Mouse (Mus musculus) brain, embryonic 18.5 days (tissue): Measurements from ENCODE around the gene Ihh.
A peak's percentile ranks its signal among the peaks of the same experiment; 100 is the strongest.

ENCODE experiments used
- DNase-seq: peaks from one replicate; pipeline ENCODE4 v3.0.0-alpha.2; 2012; ENCODE audit warnings: low read depth, low spot score

Ihh gene

DNA sequence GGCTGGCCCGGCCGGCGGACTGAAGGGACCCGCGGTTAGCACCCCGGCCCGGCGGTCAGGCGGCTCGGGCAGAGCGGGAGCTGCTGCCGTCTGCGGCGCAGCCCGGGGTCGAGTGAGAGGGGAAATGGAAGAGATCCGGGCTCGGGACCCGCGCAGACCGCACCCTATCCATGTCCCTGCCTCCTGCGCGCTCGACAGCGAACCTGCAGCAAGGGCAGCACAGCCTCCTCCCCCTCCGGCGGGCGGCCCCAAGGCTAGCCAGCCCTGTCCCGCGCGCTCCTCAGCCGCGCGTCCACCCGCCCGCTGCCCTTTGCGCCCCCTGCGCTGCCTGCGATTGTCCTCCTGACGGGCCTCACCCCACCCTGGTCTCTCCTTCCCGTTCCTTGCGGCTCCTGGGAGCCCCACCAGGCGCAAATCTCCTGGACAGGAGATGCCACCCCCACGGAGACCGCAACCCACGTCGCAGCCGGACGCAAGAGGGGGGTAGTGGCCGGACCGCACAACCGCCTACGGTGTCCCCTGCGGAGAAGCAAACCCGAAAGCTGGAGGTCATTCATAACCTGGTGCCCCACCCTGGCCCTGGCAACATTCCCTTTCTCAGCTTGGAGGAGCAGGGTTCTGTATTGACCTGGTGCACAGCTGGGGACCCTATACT, at the start of gene Ihh:
Ihh (minus strand) TSS at position 117 of the 655 bp plus-strand sequence.
- DNase-seq = no peak

GRCm38 (mm10) chr1:75001183-75001582, 49.7 kb upstream of the Ihh start:
- no peak for DNase-seq

DNA sequence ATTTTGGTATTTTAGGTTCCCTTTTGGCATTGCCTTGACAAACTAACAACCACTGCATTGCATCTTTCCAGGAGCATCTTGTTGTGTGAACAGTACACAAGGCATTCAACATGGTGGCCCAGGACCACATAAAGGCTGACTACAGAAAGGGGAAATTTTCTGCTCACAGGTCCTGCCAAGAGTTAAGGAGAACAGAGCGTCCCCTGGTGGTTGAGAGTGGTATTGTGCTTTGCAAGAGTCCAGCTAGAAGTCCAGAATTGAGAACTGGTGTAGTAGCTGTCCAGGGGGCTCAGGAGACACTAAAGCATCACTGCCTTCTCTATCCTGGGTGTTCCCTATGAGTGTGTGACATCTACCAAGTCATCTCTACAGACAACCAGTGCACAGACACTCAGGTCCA, 49.0 kb upstream of the Ihh start:
- no peak for DNase-seq

DNA sequence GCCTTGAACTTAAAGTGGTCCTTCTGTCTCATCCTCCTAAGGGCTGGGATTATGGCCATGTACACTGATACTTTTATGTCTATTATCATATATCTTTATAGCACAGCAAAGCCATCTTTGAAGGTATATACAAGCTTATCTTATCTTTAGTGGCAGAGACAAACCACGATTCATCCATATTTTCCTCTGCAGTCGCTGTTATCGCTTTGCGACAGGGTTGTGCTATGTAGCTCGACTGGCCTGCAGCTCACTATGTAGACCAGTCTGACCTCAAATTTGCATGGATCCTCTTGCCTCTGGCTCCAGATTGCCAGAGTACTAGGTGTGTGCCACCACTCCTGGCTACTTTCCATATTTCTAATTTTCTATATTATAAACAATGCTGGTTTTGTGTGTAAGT, 47.7 kb upstream of the Ihh start:
- DNase-seq = no peak

DNA sequence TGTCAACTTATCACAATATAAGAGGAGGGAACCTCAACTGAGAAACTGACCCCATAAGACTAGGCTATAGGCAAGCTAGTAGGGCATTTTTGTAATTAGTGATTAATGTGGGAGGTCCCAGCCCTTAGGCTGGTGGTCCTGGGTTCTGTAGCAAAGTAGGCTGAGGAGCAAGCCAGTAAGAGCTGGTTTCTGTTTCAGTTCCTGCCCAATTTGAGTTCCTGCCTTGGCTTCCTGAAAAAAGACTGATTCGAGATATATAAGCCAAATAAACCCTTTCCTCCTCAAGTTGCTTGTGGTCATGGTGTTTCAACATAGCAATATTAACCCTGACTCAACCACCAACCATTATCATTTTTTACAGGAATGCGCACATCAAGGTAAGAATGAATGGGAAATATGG, 45.8 kb upstream of the Ihh start:
- no peak for DNase-seq

DNA sequence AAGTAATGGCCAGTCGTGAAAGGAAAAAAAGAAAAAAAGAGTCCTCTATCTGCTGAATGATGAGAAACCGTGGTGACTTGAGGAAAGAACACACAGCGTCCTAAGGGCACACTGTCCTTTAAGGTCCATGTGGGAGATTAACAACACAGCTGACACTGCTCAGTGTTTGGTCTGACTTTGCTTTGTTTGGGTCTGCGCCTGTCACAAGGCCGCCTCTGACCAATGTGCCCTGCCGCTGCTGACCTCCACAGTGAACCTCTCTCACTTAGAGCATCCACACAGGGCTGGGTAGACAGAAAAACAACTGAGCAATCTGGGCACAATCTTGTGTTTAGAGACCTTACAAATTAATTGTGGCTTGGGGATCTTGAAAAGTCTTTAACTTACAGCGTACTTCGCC, 25.5 kb upstream of the Ihh start:
- DNase-seq = no peak

DNA sequence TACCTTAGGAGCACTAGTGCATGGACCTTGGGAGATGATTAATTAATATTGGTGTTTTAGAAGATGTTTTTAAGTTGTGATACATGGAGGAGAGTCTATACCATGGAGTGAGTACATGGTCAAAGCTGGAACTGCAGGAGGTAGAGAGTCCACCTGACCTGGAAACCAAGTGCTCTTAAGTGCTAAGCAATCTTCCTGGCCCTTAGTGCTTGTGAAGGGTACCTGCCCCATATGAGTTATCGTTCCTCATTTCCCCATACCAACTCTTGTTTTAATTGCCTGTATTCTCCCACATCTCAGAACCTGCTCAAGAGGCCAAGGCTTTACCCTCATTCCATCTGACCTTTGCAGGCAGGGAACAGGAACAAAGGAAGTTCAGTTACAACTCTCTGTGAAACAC, 24.5 kb upstream of the Ihh start:
- DNase-seq = no peak

GRCm38 (mm10) chr1:74973590-74973989, 22.1 kb upstream of the Ihh start:
- no peak for DNase-seq

DNA sequence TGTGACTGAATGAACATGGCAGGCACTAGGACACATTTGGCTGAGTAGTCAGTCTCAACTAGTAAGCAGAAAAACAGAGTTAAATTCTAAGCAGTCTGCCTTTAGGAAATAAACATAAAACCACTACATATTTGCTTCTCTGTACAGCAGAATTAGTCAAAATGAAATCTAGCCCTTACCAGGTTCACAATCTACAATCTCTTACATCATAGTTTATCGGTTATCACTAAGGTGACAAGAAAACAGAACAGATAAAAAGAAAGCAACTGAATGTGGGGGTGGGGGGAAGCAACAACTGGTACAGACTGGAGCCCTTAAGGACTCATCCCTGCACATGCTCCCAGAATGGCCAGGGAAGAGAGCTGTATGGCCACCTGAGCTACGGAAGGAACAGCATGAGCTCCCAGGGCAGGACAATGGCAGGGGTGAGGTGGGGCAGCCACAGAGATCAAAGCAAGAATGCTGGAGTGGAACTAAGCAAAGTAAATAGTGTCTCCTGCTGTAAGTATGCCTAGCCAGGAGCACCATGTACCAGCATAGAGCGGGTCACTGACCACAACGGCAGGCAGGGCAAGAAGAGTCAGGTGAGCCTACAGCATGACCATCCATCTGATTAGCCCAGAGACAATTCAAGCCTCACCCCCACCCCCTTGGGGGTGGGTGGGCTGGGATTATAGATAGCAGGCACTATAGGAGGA, 20.0 kb upstream of the Ihh start:
- DNase-seq = no peak

DNA sequence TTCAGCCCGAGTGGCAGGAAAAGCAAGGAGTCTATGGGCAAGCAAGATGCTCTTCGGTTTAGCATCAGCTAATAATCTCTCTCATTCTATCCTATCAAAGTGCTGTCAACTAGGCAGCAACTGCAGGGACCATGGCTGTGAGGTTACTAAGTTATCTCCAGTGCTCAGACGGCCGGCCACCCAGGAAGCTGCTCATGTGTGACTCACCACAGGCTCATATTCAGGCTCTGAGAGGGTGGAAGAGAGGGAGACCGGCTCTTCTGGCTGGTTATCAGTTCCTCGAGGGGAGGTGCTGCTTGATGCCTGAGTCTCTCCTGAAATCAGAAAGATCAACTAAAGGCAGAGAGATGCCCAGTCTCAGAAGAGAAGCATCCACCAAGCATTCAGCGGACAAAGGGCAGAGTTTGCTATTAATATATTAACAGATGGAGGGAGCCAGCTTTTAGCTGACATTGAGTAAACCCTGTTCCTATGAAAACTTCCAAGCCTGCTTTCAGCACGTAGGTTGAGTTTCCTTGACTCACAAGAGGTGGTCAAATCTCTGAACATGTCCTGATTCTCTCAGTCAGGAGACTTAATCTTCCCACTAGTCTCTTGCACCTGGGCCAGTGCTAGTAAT, 16.6 kb upstream of the Ihh start:
- no peak for DNase-seq

GRCm38 (mm10) chr1:74964494-74965215, 13.2 kb upstream of the Ihh start:
- peak; percentile 20 for DNase-seq

GRCm38 (mm10) chr1:74962853-74963227, 11.4 kb upstream of the Ihh start:
- no peak for DNase-seq

- no peak for DNase-seq
Measured at GRCm38 (mm10) chr1:74962126-74962852, 10.8 kb upstream of the Ihh start.

DNA sequence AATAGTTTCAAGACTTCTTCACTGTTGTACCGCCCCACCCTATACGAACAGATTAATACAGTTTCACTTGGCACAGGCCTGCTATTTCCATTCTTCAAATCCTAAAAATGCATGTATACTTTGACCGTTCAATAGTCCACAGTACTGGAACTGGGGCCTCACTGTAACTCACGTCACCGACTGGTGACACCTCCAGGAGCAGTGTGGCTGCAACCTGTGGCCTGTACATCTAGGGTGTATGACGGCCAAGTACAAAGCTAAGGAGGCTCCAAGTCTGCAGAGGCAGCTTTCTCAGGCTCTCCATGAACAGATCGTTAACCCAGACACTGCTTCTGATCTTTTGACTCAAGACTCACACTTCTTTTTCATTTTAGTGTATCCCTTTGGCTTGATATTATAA, 10.2 kb upstream of the Ihh start:
- DNase-seq = no peak

DNA sequence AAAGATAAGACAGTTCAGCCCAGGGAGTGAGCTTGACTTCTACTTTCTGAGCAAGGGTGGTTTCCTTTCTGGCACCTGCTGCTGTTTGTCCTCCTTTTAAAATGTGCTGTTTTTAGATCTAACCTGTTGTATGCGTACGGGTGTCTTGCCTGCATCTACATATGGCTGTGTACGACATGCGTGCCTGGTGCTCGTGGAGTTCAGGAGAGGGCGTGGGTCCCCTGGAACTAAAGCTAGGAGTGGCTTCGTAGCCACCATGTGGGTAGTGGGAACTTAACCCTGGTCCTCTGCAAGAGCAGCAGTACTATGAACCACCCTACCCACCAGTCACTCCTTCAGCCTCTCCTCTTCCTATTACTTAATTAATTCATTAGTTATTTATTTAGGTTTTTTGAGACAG, 8.6 kb upstream of the Ihh start:
- no peak for DNase-seq

DNA sequence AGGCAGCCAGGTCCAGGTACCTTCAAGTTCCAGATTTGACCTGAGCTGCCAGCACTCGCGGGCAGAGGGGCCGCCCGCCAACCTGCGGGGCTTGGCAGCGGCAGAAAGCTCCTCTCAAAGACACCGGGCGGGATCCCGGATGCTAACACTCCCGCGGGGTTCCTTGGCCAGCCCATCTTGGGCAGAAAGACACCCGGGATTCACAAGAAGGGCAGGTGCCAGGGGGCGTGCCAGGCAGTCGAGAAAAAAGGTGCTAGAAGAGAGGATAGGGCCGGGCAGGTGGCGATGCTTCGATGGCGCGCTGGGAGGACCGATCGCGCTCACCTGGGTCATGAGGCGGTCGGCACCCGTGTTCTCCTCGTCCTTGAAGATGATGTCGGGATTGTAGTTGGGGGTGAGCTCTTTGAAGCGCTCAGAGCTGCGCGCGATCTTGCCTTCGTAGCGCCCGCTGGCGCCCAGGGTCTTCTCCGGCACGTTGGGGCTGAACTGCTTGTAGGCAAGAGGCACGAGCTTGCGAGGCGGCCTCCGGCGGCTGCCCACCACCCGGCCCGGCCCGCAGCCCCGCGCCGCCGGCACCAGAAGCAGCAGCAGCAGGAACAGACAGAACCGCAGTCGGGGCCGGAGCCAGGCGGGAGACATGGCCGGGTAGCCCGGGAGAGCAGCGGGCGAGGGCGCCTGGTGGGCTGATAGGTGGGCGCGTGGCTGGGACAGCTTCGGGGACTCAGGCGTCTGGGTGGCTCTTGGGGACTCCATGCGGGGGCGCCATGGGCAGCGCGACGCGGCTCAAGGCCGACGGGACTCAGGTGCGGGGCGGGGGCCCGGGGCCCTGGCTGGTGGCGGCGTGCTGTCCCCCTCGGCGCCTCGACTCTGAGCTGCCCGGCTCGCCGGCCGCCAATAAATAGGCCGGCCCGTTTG, 639 bp downstream of the Ihh start:
- no peak for DNase-seq

DNA sequence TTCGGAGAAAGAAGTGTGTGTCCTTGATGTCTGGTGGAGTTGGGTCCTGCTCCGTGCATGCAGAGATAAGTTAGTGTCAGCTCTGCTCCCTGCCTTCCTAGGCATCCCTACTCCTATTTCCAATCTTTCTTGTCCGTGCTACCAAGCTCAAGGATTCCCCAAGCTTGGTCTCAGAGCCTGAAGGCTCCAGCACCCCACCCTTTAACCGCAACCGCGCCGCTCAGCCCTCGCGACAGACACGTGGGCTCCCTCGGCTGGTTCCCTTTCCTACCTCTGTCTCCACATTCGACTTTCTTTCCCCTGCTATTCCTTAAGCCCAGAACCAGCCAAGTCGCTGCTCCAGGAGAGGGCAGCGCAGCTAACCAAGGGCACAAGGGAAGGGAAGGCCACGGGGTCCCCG, 1.4 kb downstream of the Ihh start:
- no peak for DNase-seq

- DNase-seq = no peak
Measured at GRCm38 (mm10) chr1:74949666-74950050, 1.8 kb downstream of the Ihh start.

DNA sequence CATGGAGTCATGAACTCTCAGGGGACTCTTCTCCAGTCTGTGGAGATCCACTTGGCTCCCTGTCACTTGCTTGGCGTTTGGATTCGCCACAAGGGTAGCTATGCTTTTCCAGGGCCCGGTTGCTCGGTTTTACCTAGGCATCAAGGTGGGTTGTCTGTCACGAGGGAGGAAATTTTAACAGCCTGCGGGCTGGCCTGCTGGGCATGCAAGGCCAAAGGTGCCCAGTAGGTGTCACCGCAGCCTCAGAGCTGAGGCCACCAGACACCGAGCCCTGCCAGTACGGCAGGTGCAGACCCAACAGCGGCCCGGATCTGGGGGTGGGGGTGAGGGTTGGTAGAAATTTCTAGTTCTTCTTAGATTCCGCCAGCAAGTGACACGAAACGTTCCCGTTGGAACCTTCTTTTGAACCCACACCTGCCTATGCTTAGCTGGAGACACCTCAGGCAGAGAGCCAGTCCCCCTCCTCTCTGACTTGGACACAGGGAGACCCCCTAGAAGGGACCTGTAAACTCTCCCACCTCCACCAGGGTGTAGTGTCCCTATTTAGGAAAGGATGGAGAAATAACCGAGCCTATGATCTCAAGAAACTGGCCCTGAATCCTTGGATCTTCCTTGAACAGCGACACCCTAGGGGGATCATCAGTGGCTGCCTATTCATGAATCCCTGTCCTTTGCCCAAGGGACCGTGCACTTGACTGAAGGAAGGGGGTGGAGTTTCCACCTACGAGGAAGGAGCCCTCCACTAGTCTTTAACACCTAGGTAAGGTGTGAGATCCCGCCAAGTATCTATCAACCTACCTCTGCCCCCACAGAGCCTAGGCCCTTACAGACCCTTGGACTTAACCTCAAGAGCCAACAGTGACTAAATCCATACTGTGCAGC, 2.4 kb downstream of the Ihh start:
- DNase-seq = no peak
